Mouse (Mus musculus): Measurements from ENCODE around the gene Shank1.

DNA sequence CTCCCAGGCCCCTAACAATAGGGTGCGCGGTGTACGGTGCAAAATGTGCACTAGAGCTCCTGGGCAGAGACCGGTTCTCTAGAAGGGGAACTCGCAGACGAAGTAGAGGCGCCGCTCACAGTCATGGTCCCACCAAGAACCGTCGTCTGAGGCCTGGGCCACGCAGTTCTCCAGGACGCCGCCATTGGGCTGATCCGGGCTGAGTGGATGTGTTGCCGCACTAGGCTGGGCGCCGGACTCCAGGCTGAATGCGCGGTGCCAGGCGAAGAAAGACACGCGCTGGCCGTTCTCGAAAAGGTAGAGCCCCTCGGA is 5.6 kb upstream of the Shank1 start:
- no peak for TF ChIP-seq POLR2A (IDR thresholded peaks at IDR 0.05; ENCODE audit: low read depth, low read length)
- no peak for TF ChIP-seq CTCF (IDR thresholded peaks at IDR 0.05; ENCODE audit: extremely low read depth, insufficient read length, insufficient replicate concordance, low read depth, low read length)
